Mouse (Mus musculus) layer of hippocampus, postnatal 25 days (tissue): ENCODE data around the gene Fbxo8. TPM values are rescaled to one million over a fixed set of nuclear protein-coding genes. Genes with fewer than 3 reads are reported as not detected.

Experiments used
- DNase-seq, 2 experiments: peaks; one replicate each; pipeline ENCODE4 v3.0.0; 2022; ENCODE audit warnings: mixed read lengths in 2 of 2, low spot score in 1 of 2; ENCODE audit errors: extremely low spot score in 1 of 2
- microRNA-seq, 2 experiments: library from miRNA; unstranded; fragments of <30 nt; microRNA quantifications; one replicate each; pipeline ENCODE4 v1.2.0; 2021
- total RNA-seq, 2 experiments: library from RNA; stranded (reverse); gene quantifications; 2 replicates each; pipeline ENCODE4 v1.2.3; 2021

The Fbxo8 gene
- total RNA-seq, 2 experiments from 2014 or later: 28.6 to 35.2 TPM

- no peak for DNase-seq
These were observed 55.6 kb downstream of the Fbxo8 start for GRCm38 (mm10) chr8:56606481-56606880.

GRCm38 (mm10) chr8:56611736-56612135 is 60.8 kb downstream of the Fbxo8 start:
- no peak for DNase-seq

- no peak for DNase-seq
These were observed 63.3 kb downstream of the Fbxo8 start for GRCm38 (mm10) chr8:56614235-56614634.

- peak in 1 of 2 experiments; percentile 59 for DNase-seq
These were observed 64.1 kb downstream of the Fbxo8 start for GRCm38 (mm10) chr8:56615005-56615404.

- peak in 1 of 2 experiments; percentile 36 for DNase-seq
These were observed 65.4 kb downstream of the Fbxo8 start for GRCm38 (mm10) chr8:56616260-56616659.

GRCm38 (mm10) chr8:56617271-56617670 is 66.4 kb downstream of the Fbxo8 start:
- DNase-seq: no peak

- no peak for DNase-seq
These were observed 68.2 kb downstream of the Fbxo8 start for GRCm38 (mm10) chr8:56619056-56619455.

GRCm38 (mm10) chr8:56619571-56619970 is 68.7 kb downstream of the Fbxo8 start:
- DNase-seq: no peak

- no peak for DNase-seq
These were observed 69.8 kb downstream of the Fbxo8 start for GRCm38 (mm10) chr8:56620691-56621090.

GRCm38 (mm10) chr8:56621093-56621492 is 70.2 kb downstream of the Fbxo8 start:
- DNase-seq: no peak

- no peak for DNase-seq
These were observed 71.7 kb downstream of the Fbxo8 start for GRCm38 (mm10) chr8:56622470-56623024.

GRCm38 (mm10) chr8:56623346-56623745 is 72.5 kb downstream of the Fbxo8 start:
- DNase-seq: no peak

- DNase-seq: no peak
These were observed 78.3 kb downstream of the Fbxo8 start for GRCm38 (mm10) chr8:56629160-56629559.

- no peak for DNase-seq
These were observed 88.4 kb downstream of the Fbxo8 start for GRCm38 (mm10) chr8:56639277-56639676.

Small RNAs within 50 kb of the gene (microRNA-seq; reads per million reads assigned to microRNA genes)
- gene Gm25992: 0 reads per million in 2 experiments

Other genes with a start within 250 kb of the Fbxo8 start
- gene Cep44, start within 50 bp of the Fbxo8 start, total RNA-seq: 10 to 100 TPM; 18.7 to 26.3 TPM